Mouse (Mus musculus) adrenal gland, adult 8-10 months (tissue): ENCODE measurements at regions not wholly inside any gene's neighbourhood (a gene's known extent, or its start where the extent isn't known, plus 50 kb on each side); places are given as distances from the start of the nearest gene placed in this dataset.

Experiments
- DNase-seq: peaks from one replicate; pipeline ENCODE4 v3.0.0; 2022

DNA sequence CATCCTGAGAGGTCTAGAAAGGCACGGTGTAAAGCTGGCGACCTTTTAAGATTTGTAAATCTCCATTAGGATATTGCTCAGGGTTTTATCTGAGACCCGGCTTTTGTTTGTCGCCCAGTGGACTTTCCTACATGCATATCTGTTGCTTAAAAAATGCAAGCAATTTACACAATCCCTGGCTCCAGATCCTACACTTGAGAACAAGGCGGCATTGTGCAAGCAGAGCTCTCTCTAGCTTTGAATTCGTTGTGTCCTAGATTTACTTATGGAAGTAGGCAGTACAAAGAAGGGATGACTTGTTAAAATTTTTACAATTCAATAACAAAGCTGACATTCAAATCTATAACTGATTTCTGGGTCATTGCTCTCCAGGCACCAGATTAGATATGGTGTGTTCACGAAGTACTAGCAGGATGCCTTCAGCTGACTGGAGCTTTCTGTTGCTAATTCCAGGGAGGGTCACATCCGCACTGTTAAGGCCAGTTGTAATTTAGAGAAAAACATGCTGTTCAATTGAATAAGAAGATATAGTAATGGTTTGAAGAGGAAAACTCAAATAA is 62.2 kb upstream of the Teddm2 start:
- DNase-seq: no peak

DNA sequence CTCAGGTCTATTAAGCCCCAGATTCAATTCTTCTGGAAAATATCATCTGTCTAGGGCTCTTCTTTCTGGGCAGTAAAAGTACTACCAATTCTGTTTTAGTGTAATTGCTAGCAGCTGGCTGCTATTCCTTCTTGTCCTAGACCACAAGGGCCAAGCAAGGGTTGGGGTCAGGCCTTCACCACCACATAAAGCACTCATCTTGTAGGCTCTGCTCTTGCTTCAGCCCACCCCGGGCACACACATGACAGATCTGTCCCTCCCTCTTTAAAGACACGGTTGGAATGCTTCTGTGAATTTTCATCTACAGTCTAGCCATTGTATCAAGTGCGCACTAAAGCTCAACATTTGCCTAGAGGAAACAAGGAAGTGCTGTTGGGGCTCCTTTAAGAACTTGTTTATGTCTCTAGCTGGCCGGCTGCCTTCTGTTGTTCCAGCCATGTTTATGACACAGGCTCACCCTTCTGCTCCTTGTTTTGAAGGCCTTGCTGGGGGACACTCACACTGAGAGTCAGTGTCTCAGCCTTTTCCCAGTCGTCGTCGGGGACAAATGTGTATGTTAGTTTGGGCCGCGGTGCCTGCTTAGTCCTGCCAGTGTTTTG is 63.8 kb upstream of the Teddm2 start:
- DNase-seq: no peak

DNA sequence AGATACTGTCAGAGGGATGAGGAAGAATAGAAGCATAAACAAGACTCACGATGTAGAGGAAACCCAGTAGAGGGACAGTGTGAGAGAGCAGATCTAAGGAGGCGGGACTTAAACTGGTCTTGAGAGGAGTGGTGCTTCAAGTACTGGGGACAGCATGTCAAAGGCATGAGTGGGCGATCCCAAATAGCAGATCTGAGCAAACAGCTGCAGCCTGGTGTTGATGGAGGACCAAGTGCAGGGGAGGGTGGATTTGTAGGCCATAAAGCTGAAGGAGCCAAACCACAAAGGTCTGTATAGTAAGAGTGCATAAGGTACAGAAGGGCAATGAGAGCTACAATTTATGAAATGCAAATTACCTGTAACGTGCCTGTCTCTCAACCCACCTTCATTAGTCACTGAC is 69.4 kb upstream of the Teddm2 start:
- no peak for DNase-seq

DNA sequence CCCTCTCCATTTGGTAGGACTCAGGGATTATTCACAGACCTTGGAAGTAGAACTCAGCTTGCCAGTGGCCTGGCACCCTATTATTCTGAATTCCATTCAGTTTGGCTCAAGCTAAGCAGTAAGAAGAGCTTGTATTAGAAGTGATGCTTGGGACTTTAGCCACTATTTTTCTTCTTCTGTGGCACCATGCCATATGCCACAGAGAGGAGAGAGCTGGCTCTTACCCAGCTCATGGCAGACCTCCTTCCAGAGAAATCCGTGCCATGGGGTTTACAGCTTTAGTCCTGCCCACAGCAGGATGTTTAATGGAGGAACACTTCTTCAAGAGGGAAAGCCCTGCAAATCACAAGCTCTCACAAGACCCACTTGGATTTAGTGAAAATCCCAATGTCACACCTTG is 74.3 kb upstream of the Teddm2 start:
- no peak for DNase-seq

DNA sequence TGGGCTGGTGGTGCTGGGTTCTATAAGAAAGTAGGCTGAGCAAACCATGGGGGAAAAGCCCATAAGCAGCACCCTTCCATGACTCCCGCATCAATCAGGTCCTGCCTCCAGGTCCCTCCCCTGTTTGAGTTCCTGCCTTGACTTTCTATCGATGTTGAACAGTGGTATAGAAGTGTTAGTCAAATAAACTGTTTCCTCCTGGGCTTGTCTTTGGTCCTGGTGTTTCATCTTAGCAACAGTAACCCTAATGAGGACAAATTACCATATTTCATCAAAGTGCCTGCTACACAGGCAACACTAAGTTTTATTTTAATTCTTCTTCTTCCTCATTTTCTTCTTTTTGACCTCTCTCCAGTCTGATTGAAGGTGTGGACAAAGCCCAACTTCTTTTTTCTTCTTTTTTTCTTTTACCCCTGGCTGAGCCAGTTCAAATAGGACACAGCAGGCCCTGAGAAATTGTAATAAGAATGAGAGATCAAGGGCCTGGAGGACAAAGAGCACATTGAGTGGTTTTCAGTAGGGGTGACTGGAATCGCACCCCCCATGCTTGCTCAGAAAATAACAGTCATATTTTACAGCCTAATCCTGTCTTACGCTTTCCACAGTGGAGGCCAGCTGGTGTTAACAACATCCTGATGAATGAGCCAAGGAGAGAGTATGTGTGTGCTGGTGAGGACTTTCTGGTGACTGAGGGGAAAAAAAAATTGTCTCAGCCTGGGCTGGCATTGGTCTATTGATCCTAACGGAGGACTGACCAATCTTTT is 78.1 kb upstream of the Teddm2 start:
- no peak for DNase-seq

DNA sequence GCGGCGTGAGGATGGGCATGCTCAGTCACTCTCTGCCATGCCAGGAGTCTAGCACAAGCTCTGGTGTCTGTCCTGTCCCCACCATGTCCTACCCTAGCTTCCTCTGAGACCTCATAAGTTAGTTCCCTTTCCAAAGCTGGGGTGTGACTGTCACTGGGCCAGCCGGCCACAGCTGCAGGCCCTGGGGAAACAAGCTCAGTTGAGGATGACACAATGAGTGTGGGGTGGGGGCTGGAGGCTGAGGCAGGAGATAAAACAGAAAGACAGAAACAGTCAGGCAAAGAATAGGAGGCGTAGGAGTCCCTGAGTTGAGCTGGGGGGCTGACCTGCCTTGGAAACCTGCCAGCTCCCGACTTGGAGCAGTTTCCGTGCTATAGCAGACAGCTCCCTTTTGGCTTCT is 80.9 kb upstream of the Teddm2 start:
- no peak for DNase-seq

DNA sequence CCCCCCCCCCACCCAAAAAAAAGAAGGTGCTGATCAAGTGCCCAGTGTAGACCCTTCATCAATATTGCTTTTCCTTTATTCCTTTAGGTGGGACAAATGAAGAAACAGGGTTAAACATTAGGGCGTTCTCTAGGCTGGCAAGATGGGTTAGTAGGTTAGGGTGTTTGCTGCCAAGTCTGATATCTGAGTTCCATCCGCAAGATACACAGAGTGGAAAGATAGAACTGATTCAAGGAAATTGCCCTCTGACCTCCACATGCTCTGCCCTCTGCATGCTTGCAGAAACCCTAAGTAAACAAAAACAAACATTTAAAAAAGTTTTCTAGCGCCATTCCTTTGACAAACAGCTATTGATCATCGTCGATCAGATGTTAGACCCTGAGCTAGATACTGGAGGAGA is 85.6 kb upstream of the Teddm2 start:
- DNase-seq: no peak

DNA sequence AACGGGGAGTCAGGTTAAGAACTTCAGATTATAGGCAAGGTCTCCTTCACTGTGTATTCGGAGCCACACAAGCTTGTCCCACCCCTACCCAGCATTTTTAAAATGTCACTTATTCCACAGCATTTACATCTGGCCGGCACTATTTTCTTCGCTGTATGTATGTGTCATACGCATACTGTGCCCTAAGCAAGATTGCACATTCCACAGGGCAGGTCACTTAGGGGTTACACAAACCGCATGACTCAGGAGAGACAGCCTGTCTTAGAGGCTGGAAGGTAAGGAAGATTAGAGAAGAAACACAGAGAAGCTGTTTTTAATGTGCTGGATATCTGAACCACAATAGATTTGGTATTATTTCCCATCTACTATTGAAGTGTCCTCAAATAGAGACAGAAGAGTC is 86.6 kb upstream of the Teddm2 start:
- DNase-seq: no peak

DNA sequence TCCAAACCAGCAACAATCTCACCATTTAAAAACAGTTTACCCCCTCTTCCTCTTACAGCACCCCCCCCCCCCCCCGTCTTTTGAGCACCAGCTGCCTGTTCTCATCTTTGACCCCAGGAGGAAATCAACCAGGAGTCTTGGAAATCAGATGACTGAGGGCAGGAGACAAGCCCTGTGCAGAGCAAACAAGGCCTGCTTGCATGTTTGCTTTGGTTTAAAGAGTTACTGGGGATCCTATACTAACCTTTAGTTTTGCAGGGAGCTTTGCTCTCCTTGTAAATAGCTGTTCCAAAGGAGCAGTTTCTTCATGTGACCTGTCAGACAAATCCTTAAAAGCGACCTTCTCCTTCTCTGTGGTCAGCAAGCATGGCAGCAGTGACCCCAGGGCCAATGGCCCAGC is 88.3 kb upstream of the Teddm2 start:
- DNase-seq: no peak

DNA sequence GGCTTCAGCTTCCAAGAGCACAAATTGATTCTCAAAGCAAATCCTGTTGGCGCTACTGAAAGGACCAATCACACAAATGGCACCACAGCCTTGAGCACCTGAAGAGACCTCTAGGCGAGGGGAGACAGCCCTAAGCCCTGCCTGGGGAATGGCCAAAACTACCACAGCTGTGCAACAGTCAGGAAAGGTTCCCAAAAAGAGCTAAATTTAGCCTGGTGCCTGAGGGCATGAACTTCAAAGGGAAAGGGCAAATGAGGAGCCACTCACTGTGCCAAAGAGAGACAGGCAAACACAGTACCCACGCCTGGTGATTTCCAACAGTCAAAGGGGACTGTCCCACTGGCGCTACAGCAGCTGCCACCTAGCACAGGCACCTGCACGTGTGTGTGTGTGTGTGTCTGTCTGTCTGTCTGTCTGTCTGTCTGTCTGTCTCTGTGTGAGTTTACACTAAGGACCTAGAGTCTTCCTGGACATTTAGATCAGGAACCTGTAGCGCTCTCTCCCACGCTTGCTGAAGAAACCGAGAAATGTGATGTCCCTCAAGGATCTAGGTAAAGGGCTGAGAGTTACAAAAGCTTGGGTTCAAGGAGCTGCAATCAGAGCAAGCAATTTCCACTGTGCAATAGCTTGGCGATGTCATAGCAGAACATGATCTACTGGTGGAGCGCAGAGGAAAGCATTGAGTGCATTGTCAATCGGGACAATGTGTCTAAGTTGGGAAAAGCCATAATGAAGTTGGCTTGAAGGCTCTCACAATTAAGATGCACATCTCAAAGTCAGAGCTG is 90.8 kb upstream of the Teddm2 start:
- peak; percentile 8 for DNase-seq

DNA sequence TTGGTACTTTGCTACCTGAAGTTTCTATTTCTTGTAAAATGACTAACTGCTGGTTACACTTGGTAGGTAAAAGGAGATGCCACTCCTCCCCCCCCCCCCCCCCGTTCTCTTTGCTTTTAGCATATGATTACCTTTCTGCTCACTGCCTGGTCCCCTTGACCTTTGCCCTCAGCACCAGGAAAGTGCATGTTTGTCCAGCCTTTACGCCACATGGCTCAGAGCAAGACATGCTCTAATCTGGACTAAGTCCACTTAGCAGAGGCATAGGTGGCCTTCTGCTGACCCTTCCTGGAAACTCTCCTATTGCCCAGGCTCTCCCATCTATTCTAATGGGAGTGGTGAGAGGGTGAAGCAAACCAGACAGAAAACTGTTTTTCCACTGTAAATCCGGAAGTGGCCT is 92.4 kb upstream of the Teddm2 start:
- no peak for DNase-seq

DNA sequence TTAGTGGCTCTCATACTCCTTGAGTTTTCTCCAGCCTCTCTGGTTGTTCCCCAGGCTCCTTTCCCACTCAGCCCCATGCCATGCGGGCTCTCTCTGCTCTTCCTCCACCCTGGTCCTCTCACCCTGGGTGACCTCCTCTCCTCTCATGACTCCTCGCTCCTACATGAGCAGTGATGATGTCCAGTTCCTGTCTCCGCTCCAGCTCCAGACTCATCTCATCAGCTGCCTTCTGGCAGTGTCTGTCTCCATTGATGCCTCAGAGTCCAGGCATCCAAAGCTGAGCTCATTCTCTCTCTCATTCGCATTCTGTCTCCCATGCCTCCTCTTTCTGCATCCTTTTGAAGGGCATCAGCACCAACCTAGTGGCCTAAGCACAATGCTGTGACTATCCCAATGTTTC is 94.8 kb upstream of the Teddm2 start:
- DNase-seq: no peak

DNA sequence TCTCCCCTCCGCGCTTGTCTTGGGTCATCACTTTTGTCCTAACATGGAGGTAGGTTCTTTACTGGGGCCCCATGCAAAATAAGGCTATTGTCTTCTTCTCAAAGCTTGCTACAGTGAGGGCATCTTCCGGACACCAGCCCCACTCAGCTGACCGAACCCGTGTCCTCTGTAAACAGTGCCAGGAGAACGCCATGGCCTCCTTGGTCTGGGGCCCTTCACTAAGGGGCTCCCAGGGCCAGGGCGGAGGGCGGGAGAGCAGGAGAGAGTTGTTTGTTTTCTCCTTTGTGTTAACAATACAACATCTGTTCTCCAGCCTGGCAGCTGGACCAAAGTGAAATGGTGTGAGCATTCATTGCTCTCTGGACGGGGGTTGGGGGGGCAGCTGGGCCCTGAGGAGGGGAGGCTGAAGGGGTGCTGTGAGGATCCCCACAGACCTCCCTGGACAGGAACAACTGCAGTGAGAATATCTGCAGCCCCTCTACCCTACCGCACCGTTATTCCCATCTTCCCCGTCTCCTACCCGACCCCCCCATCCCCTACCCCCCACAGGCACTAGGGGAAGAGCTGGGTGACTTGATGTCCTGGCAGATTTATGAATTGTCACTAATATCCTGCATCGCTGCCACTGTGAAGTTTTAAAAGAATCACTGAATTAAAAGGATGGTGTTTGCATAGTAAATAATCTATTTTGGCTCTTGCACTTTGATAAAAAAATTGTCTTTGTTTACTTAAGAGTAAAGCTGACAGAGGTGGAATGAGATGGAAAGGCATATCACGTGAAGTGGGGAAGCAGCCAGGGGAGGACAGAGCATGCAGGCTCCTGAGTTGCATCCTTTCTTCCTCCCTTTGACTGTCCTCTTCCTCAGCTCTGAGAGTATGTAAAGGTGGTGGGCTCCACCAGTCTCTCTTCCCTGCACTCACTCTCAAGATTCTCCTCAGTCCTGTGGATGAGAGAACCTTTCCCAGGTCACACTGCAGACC is 97.5 kb upstream of the Teddm2 start:
- no peak for DNase-seq

DNA sequence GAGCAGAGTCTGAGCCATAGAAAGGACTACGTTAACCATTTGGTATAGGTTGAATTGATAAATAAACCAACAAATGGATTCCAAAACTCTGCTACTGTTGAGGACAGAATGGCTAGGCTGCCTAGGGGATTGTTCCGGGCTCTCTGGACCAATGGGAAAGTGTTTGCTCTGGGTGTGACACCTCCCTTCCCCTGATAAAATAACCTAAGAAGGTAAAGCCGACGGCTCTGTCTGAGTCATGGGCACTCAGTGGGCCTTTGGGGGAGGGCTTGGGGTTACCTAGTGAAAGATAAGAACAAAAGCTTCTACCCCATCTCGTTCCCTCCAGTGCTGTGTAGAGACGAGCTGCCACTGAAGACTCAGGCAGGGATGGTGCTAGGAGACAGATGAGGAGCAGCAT is 99.7 kb upstream of the Teddm2 start:
- DNase-seq: no peak

DNA sequence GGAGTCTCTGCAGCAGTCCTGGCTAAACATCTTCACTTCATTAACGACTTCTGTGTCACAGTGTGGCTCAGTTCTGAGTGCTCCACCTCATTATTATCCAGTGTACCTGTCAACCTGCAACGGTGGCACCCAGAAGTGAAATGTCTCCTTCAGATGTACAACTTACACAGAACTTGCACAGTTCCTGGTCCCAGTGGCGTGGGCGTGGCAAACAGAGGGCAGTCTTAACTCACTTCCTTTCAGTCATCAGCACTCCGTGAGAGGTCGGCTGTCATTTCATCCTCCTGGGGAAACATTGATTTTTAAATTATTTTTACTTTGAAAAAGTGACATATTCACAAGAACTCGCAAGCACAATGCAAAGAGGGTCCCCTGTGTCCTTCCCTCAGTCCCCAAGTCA is 103.6 kb upstream of the Teddm2 start:
- no peak for DNase-seq

DNA sequence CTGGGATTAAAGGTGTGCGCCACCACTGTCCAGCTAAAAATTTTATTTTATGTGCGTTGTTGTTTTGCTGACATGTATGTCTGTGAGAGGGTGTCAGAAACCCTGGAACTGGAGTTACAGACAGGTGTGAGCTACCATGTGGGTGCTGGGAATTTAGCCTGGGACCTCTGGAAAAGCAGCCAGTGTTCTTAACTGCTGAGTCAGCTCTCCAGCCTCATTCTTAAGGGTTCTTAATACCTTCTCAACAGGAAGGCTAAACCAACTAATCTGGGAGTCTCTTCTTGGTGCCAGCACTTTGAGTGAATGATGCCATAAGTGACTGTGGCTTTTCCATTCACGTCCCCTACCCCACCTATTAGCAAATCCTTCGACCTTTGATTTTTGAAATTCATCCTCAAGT is 104.6 kb upstream of the Teddm2 start:
- DNase-seq: no peak

DNA sequence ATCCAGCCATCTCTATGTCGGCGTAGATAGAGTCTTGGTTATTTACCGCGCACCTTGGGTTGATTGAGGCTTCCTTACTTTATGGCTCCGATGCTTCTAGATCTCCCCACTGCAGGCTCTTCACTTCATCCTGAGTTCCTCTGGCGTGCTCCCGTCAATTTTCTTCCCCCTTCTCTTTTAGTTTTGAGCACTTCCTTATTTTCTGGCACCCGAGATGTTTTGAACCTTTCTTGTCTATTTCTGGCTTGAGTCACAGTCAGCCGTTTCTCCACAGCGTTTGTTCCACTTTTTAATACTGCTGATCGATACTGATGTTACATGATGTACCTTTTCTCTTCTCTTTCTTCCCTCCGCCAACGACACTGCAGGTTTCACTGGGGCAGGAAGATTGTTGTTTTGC is 106.0 kb upstream of the Teddm2 start:
- DNase-seq: no peak

DNA sequence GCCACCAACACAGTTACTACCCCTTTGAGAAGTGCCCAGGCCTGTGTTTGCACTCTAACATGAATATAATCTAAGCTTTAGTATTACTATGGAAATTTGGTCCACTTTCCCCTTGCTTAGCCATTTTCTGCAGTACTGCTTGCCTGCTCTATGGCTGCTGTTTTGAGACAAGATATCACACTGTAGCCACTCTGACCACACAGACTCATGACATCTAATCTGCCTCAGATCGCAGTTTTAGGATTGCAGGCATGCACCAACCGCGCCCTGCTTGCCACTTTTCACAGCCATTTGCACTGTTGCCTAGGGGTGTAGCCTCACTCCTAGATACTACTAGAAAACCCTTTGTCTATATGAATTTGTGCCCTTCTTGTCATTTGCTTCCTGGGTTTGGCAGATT is 107.4 kb upstream of the Teddm2 start:
- DNase-seq: no peak

DNA sequence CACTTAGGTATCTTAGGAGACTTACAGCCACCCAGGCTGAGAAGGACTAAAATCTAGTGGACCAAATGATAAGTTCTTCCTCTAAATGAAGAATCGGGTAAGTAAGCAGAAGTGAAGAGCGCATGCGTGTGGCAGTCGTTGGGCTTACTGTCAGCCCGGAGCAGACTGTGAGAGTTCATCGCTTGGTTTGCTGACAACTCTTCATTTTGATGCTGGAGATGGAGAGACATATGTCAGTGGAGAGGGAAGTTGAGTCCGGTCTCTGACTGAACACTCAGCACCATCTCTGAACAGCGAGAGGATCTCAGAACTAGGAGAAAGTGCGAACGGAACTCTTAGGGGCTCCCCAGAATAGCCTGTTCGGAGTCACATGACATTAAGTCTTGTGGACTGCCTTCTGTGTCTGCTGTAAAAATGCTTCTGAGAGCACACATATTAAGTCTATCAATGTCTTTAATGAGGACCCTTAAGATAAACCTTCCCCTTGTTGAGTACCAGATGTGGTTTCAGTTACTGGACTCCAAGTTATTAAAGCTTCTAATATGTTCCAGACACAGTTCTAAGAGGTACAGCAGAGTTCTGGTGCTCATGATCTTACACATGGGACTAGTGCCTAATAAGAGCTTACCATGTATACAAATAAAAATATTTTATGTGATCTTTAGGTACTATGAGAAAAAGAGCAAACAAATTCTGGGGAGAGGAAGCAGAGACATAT is 108.7 kb upstream of the Teddm2 start:
- DNase-seq: no peak

DNA sequence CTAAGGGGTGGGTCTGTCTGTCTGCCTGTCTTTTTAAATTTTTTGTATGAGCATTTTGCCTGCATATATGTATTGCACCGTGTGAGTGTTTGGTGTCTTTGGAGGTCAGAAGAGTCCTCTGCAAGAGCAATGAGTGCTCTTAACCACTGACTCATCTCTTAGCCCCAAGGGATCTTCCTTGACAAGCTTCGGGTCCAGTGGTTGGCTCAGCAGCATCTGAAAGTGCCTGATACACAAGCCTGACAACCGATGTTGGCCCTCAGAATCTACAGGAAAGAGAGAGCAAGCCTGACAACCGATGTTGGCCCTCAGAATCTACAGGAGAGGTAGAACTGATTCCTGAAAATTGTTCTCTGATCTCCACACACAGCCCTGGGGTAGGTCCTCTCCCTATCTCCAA is 110.7 kb upstream of the Teddm2 start:
- DNase-seq: no peak

DNA sequence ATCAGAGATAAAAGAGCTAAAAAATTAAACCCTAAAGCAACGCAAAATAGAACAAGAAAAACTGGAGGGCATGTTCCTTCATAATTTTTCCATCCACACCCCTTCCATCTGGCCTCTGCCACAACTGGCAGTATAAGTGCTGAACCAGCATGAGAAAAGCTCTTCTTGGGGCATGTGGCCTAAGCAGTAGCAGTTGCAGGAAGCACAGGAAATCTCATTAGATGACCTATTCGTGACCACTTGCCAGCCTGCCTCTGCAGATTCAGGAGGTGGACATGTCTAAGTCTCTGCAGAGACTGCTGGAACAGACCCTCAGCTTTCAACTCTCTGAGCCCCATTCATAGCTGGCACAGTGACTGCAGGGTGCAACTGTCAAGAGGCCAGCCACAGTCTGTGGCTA is 116.5 kb upstream of the Teddm2 start:
- no peak for DNase-seq

DNA sequence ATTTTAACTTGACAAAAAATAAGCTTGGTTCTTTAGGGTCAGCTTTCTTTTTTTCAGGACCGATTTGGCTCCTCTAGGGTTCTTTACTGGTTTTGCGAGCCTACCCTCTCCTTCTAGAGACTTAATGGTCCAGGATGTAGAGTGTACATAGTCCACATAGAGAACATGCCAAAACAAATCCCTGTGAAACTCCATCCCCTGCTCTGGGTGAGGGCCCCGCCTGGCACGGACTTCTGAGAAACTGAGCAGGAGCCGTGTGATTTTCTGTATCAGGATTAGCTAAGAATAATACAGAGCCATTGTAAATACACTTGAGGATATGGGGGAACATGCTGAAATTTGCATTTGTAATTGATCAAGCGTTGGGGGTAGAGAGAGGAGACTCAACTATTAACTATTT is 118.2 kb upstream of the Teddm2 start:
- DNase-seq: no peak
